Mouse (Mus musculus) liver, embryonic 14.5 days (tissue): ENCODE measurements at regions not wholly inside any gene's neighbourhood (a gene's known extent, or its start where the extent isn't known, plus 50 kb on each side); places are given as distances from the start of the nearest gene placed in this dataset.

Experiments
- CTCF ChIP-seq: IDR thresholded peaks from 2 replicates; pipeline ENCODE4 v1.5.1; 2016; ENCODE audit warnings: antibody characterized with exemption, low read depth, control low read depth
- EP300 ChIP-seq: IDR thresholded peaks from 2 replicates; pipeline ENCODE4 v1.6.1; 2016; ENCODE audit warnings: antibody characterized with exemption, low read depth

DNA sequence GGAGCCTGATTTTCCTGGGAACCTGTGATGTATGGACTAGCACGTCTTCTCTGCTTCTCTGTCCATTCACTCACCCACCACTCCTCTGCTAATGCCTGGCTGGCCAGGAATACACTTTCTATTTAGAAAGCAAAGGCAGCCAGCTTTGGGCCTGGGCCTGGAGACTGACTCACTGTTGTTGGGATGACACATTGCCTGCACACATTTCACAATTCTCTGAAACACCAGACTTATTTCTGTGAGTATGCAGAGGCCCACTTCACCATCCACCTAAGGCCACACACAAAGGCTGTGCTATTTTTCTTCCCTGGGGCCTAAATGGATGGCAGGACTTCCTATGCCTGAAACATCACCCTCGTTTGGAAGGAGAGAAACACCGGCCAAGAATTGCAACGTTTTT, 199.7 kb upstream of the Klf4 start:
- TF ChIP-seq EP300 (no peak), CTCF (no peak)
